Mouse (Mus musculus) spleen, adult 2 months (tissue): ENCODE data around the gene Zhx3.

Experiments
- CTCF ChIP-seq: fragments of 200-500 bp; IDR thresholded peaks from 2 replicates; pipeline ENCODE4 v1.5.1; 2011; ENCODE audit warnings: mild to moderate bottlenecking, inconsistent platforms; ENCODE audit not compliant: insufficient read depth, insufficient read length, insufficient replicate concordance; ENCODE audit errors: extremely low read depth
- POLR2A ChIP-seq: fragments of 200-500 bp; IDR thresholded peaks from 2 replicates; pipeline ENCODE4 v1.6.1; 2011; ENCODE audit warnings: low read depth, low read length, inconsistent platforms

- TF ChIP-seq POLR2A (no peak), CTCF (no peak)
These were observed 165.1 kb downstream of the Zhx3 start for GRCm38 (mm10) chr2:160707673-160708072.
